Mouse (Mus musculus) heart, embryonic 16.5 days (tissue): ENCODE results near the gene Tshz3. TPM values are rescaled to one million over a fixed set of nuclear protein-coding genes. Genes with fewer than 3 reads are reported as not detected.

Source experiments
- ATAC-seq: fragments of 200-750 bp; cut with Nextera tagmentation; replicated peaks from 2 replicates; pipeline ENCODE4 v1.8.0; 2017; ENCODE audit warnings: moderate number of reproducible peaks; ENCODE audit not compliant: insufficient read depth, low FRiP score; ENCODE audit errors: extremely low read depth
- H3K27ac ChIP-seq: fragments of 300-500 bp; sonication (generic); 2 replicates; pipeline ENCODE4 v1.5.1; 2014; ENCODE audit warnings: mild to moderate bottlenecking, low read length, control low read depth, moderate library complexity
- H3K27me3 ChIP-seq: fragments of 300-500 bp; sonication (generic); 2 replicates; pipeline ENCODE4 v1.6.1; 2014; ENCODE audit warnings: low read length, mixed read lengths; ENCODE audit not compliant: control insufficient read depth, insufficient read depth
- H3K36me3 ChIP-seq: fragments of 300-500 bp; sonication (generic); 2 replicates; pipeline ENCODE4 v1.6.1; 2014; ENCODE audit not compliant: control insufficient read depth, insufficient read depth
- H3K4me1 ChIP-seq: fragments of 300-500 bp; sonication (generic); 2 replicates; pipeline ENCODE4 v1.6.1; 2014; ENCODE audit warnings: low read length, mixed read lengths; ENCODE audit not compliant: control insufficient read depth, insufficient read depth
- H3K4me2 ChIP-seq: fragments of 300-500 bp; sonication (generic); 2 replicates; pipeline ENCODE4 v1.6.1; 2014; ENCODE audit warnings: low read depth, mild to moderate bottlenecking, control low read depth, low read length
- H3K4me3 ChIP-seq: fragments of 300-500 bp; sonication (generic); 2 replicates; pipeline ENCODE4 v1.5.1; 2014; ENCODE audit warnings: mild to moderate bottlenecking, control low read depth, low read length
- H3K9ac ChIP-seq: fragments of 300-500 bp; sonication (generic); 2 replicates; pipeline ENCODE4 v1.6.1; 2014; ENCODE audit warnings: low read length, control low read depth
- H3K9me3 ChIP-seq: fragments of 300-500 bp; sonication (generic); replicated peaks from 2 replicates; pipeline ENCODE4 v1.6.1; 2016; ENCODE audit warnings: low read length; ENCODE audit not compliant: control insufficient read depth
- WGBS: fragments of 180-500 bp; shearing (Covaris S2); extraction: QIAGEN DNeasy Blood & Tissue Kit; methylation state at CpG from one replicate; pipeline ENCODE4 v1.1.7; 2014; 5-methylcytosine and 5-hydroxymethylcytosine counted together
- polyA plus RNA-seq: library from polyadenylated mRNA; unstranded; fragments of >200 nt; fragmentation: Nextera tagmentation; extraction: Ambion mirVana; gene quantifications from 2 replicates; pipeline ENCODE4 v1.2.1, GENCODE M21; 2015

The Tshz3 gene
- 3.2 and 3.7 TPM in 2 replicates for polyA plus RNA-seq

GRCm38 (mm10) chr7:36697856-36698588 lies at the start of gene Tshz3:
Gene Tshz3 (plus strand): TSS chr7:36698118.
- Histone ChIP-seq H3K9ac (peak within 1 kb of the TSS; percentile 85), H3K9me3 (no peaks in the 10 kb centered on the region), H3K4me3 (peak within 1 kb of the TSS; percentile 85), H3K27ac (peak within 1 kb of the TSS; percentile 73), H3K4me1 (peaks cover 14% of the 10 kb centered on the region), H3K36me3 (no peaks in the 10 kb centered on the region), H3K4me2 (peak within 1 kb of the TSS; percentile 98), H3K27me3 (peaks cover 43% of the 10 kb centered on the region)
- under 1% methylated on average over 54 of the region's 88 CpGs for WGBS
- peak; percentile 49 for ATAC-seq

- H3K27ac ChIP-seq = no peak overlapping the region
- H3K27me3 ChIP-seq = no peaks in the 10 kb centered on the region
- no peaks in the 10 kb centered on the region for H3K36me3 ChIP-seq
- WGBS = 80% methylated on average over 4 of the region's 4 CpGs
- no peak overlapping the region for H3K4me2 ChIP-seq
- no peak overlapping the region for H3K9ac ChIP-seq
- no peak for ATAC-seq
- no peaks in the 10 kb centered on the region for H3K4me1 ChIP-seq
- H3K9me3 ChIP-seq = no peaks in the 10 kb centered on the region
- no peak overlapping the region for H3K4me3 ChIP-seq
Measured at GRCm38 (mm10) chr7:36655931-36656330, 42.0 kb upstream of the Tshz3 start.

GRCm38 (mm10) chr7:36656401-36656800 lies 41.5 kb upstream of the Tshz3 start:
- no peaks in the 10 kb centered on the region for H3K36me3 ChIP-seq
- no peak overlapping the region for H3K27ac ChIP-seq
- no peak overlapping the region for H3K4me2 ChIP-seq
- no peak overlapping the region for H3K9ac ChIP-seq
- H3K4me1 ChIP-seq = no peaks in the 10 kb centered on the region
- H3K9me3 ChIP-seq = no peaks in the 10 kb centered on the region
- no peak overlapping the region for H3K4me3 ChIP-seq
- no peak for ATAC-seq
- H3K27me3 ChIP-seq = no peaks in the 10 kb centered on the region

- H3K27me3 ChIP-seq = no peaks in the 10 kb centered on the region
- H3K9me3 ChIP-seq = no peaks in the 10 kb centered on the region
- H3K36me3 ChIP-seq = no peaks in the 10 kb centered on the region
- no peak overlapping the region for H3K4me2 ChIP-seq
- no peaks in the 10 kb centered on the region for H3K4me1 ChIP-seq
- no peak overlapping the region for H3K9ac ChIP-seq
- no peak for ATAC-seq
- H3K27ac ChIP-seq = no peak overlapping the region
- H3K4me3 ChIP-seq = no peak overlapping the region
- WGBS = 63% methylated on average over 5 of the region's 5 CpGs
Measured at GRCm38 (mm10) chr7:36658331-36658730, 39.6 kb upstream of the Tshz3 start.

GRCm38 (mm10) chr7:36659265-36659664 lies 38.7 kb upstream of the Tshz3 start:
- H3K27me3 ChIP-seq = no peaks in the 10 kb centered on the region
- 77% methylated on average over 7 of the region's 7 CpGs for WGBS
- no peak overlapping the region for H3K4me3 ChIP-seq
- H3K4me2 ChIP-seq = no peak overlapping the region
- no peaks in the 10 kb centered on the region for H3K36me3 ChIP-seq
- no peak overlapping the region for H3K9ac ChIP-seq
- no peak overlapping the region for H3K27ac ChIP-seq
- no peaks in the 10 kb centered on the region for H3K9me3 ChIP-seq
- H3K4me1 ChIP-seq = no peaks in the 10 kb centered on the region
- no peak for ATAC-seq

GRCm38 (mm10) chr7:36660654-36661053 lies 37.3 kb upstream of the Tshz3 start:
- H3K4me3 ChIP-seq = no peak overlapping the region
- WGBS = 63% methylated on average over 9 of the region's 9 CpGs
- no peaks in the 10 kb centered on the region for H3K4me1 ChIP-seq
- H3K27me3 ChIP-seq = no peaks in the 10 kb centered on the region
- no peak overlapping the region for H3K9ac ChIP-seq
- no peak overlapping the region for H3K27ac ChIP-seq
- ATAC-seq = no peak
- no peak overlapping the region for H3K4me2 ChIP-seq
- H3K36me3 ChIP-seq = no peaks in the 10 kb centered on the region
- H3K9me3 ChIP-seq = no peaks in the 10 kb centered on the region

GRCm38 (mm10) chr7:36663431-36663830 lies 34.5 kb upstream of the Tshz3 start:
- ATAC-seq = no peak
- H3K9me3 ChIP-seq = no peaks in the 10 kb centered on the region
- no peaks in the 10 kb centered on the region for H3K36me3 ChIP-seq
- H3K4me2 ChIP-seq = no peak overlapping the region
- H3K4me1 ChIP-seq = no peaks in the 10 kb centered on the region
- H3K9ac ChIP-seq = no peak overlapping the region
- H3K27me3 ChIP-seq = no peaks in the 10 kb centered on the region
- no peak overlapping the region for H3K4me3 ChIP-seq
- H3K27ac ChIP-seq = no peak overlapping the region
- 69% methylated on average over 7 of the region's 7 CpGs for WGBS

- H3K4me3 ChIP-seq = no peak overlapping the region
- ATAC-seq = no peak
- WGBS = 27% methylated on average over 5 of the region's 5 CpGs
Measured at GRCm38 (mm10) chr7:36667767-36668166, 30.2 kb upstream of the Tshz3 start.

GRCm38 (mm10) chr7:36678031-36678430 lies 19.9 kb upstream of the Tshz3 start:
- H3K4me1 ChIP-seq = peaks cover 10% of the 10 kb centered on the region; the same call in 1 of the 2 replicates
- no peak for ATAC-seq
- H3K27me3 ChIP-seq = peaks cover 36% of the 10 kb centered on the region
- no peaks in the 10 kb centered on the region for H3K36me3 ChIP-seq
- no peak overlapping the region for H3K9ac ChIP-seq
- no peak overlapping the region for H3K27ac ChIP-seq
- 30% methylated on average over 8 of the region's 8 CpGs for WGBS
- H3K4me2 ChIP-seq = no peak overlapping the region
- H3K4me3 ChIP-seq = no peak overlapping the region
- no peaks in the 10 kb centered on the region for H3K9me3 ChIP-seq

More at GRCm38 (mm10) chr7:36667767-36668166, 30.2 kb upstream of the Tshz3 start:
- no peak overlapping the region for H3K4me2 ChIP-seq
- H3K9me3 ChIP-seq = no peaks in the 10 kb centered on the region
- no peaks in the 10 kb centered on the region for H3K36me3 ChIP-seq
- H3K4me1 ChIP-seq = no peaks in the 10 kb centered on the region
- no peaks in the 10 kb centered on the region for H3K27me3 ChIP-seq
- H3K27ac ChIP-seq = no peak overlapping the region
- no peak overlapping the region for H3K9ac ChIP-seq
